Mouse (Mus musculus) stomach, embryonic 14.5 days (tissue): ENCODE measurements around the gene Pxn. TPM values are rescaled to one million over a fixed set of nuclear protein-coding genes. Genes with fewer than 3 reads are reported as not detected.
A peak's percentile ranks its signal among the peaks of the same experiment; 100 is the strongest.
"Not testable (repeated sequence)": the region's sequence is repeated elsewhere in the genome, so short reads cannot be mapped to it uniquely, and the experiment has no call there.

ENCODE experiments used
- ATAC-seq: fragments of 200-750 bp; cut with Nextera tagmentation; 2 replicates; pipeline ENCODE4 v1.8.0; 2017; ENCODE audit warnings: low read depth, moderate TSS enrichment; ENCODE audit not compliant: insufficient number of reproducible peaks, insufficient read depth, low FRiP score
- H3K27ac ChIP-seq: fragments of 300-500 bp; sonication (generic); 2 replicates; pipeline ENCODE4 v1.5.1; 2014; ENCODE audit warnings: mild to moderate bottlenecking, low read length, moderate library complexity, mixed read lengths
- H3K27me3 ChIP-seq: fragments of 300-500 bp; sonication (generic); 2 replicates; pipeline ENCODE4 v1.6.1; 2014; ENCODE audit warnings: low read length, control low read depth, mixed read lengths; ENCODE audit not compliant: control insufficient read depth, insufficient read depth
- H3K36me3 ChIP-seq: fragments of 300-500 bp; sonication (generic); 2 replicates; pipeline ENCODE4 v1.6.1; 2014; ENCODE audit warnings: mild to moderate bottlenecking, control low read depth, low read length, moderate library complexity, mixed read lengths; ENCODE audit not compliant: control insufficient read depth, insufficient read depth
- H3K4me1 ChIP-seq: fragments of 300-500 bp; sonication (generic); 2 replicates; pipeline ENCODE4 v1.6.1; 2014; ENCODE audit warnings: low read length, control low read depth, mixed read lengths; ENCODE audit not compliant: control insufficient read depth, insufficient read depth
- H3K4me2 ChIP-seq: fragments of 300-500 bp; sonication (generic); replicated peaks from 2 replicates; pipeline ENCODE4 v1.6.1; 2014; ENCODE audit warnings: low read depth, low read length, control low read depth
- H3K4me3 ChIP-seq: fragments of 300-500 bp; sonication (generic); 2 replicates; pipeline ENCODE4 v1.5.1; 2014; ENCODE audit warnings: low read depth, low read length, control low read depth
- H3K9ac ChIP-seq: fragments of 300-500 bp; sonication (generic); replicated peaks from 2 replicates; pipeline ENCODE4 v1.6.1; 2014; ENCODE audit warnings: low read depth, mild to moderate bottlenecking, control low read depth, low read length, moderate library complexity, mixed read lengths
- H3K9me3 ChIP-seq: fragments of 300-500 bp; sonication (generic); 2 replicates; pipeline ENCODE4 v1.6.1; 2016; ENCODE audit warnings: low read depth, low read length, control low read depth; ENCODE audit not compliant: control insufficient read depth
- WGBS: fragments of 180-500 bp; shearing (Covaris S2); extraction: QIAGEN DNeasy Blood & Tissue Kit; methylation state at CpG from one replicate; pipeline ENCODE4 v1.1.7; 2014; 5-methylcytosine and 5-hydroxymethylcytosine counted together
- polyA plus RNA-seq: library from polyadenylated mRNA; unstranded; fragments of >200 nt; fragmentation: Nextera tagmentation; extraction: Ambion mirVana; gene quantifications from 2 replicates; pipeline ENCODE4 v1.2.1, GENCODE M21; 2014

Pxn gene
- polyA plus RNA-seq, 1 experiment from 2014 or later = 15.9 TPM

DNA sequence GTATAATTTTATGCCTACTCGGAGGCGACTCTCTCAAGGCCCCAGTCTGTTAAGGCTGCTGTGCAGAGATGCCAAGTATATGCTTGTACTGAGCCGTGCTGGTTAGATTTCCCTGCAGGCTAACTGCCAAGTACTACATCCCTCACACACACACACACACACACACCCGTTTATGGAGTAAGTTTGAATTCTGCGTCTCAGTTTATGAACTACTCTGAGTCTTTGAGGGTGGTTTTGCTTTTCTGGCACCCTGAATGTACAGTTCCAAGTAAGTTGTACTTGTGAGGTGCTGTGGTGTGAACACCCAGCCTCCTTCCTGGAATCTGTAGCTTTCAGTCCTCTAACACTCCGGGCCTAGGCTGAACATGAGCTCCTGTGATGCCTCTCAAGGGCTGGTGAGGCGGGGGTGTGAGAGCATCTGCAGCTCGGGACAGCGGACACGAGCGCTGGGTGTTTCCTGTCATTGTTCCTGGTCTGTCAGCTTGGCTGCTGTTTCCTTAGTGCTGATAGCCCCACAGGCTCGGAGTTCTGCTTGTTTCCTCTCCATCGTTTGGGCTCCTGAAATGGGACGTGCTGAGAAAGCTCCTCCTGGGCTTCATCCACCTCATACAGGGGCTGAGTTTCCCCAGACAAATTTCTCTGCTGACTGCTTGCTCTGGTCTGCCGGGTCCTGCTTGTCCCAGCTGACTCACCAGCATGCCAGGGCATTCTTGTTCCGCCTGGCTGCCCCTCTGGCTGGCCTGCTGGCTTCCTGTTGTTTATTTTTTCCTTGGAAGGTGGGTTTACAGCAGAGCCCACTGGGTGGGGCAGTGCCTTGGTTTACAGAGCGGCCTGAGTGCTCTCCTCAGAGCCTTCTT, 66.4 kb downstream of the Pxn start:
- no peaks in the 10 kb centered on the region for H3K9me3 ChIP-seq

GRCm38 (mm10) chr5:115574992-115575391, 68.5 kb downstream of the Pxn start:
- Histone ChIP-seq H3K36me3 (peaks cover 70% of the 10 kb centered on the region), H3K4me2 (no peak overlapping the region), H3K9me3 (no peaks in the 10 kb centered on the region), H3K4me1 (no peaks in the 10 kb centered on the region), H3K4me3 (no peak overlapping the region), H3K9ac (no peak overlapping the region), H3K27me3 (no peaks in the 10 kb centered on the region), H3K27ac (no peak overlapping the region)
- WGBS = 87% methylated on average over 8 of the region's 8 CpGs
- no peak for ATAC-seq

More for the DNA sequence above, 66.4 kb downstream of the Pxn start:
- no peak for ATAC-seq
- Histone ChIP-seq H3K4me1 (no peaks in the 10 kb centered on the region), H3K4me2 (no peak overlapping the region), H3K27me3 (no peaks in the 10 kb centered on the region), H3K36me3 (peaks cover 50% of the 10 kb centered on the region), H3K9ac (no peak overlapping the region), H3K4me3 (no peak overlapping the region), H3K27ac (peak overlapping the region; percentile 58; the same call in 1 of the 2 replicates)
- WGBS = 58% methylated on average over 17 of the region's 17 CpGs

- peaks cover 80% of the 10 kb centered on the region for H3K36me3 ChIP-seq
- not testable (repeated sequence) for H3K27ac ChIP-seq, ATAC-seq, H3K9ac ChIP-seq, H3K9me3 ChIP-seq, H3K4me2 ChIP-seq, H3K27me3 ChIP-seq, H3K4me1 ChIP-seq, H3K4me3 ChIP-seq
- 94% methylated on average over 4 of the region's 4 CpGs for WGBS
Measured at GRCm38 (mm10) chr5:115577686-115578085, 71.2 kb downstream of the Pxn start.

- peaks cover 6% of the 10 kb centered on the region; the same call in 1 of the 2 replicates for H3K9me3 ChIP-seq
- H3K36me3 ChIP-seq = peaks cover 92% of the 10 kb centered on the region
- WGBS = 91% methylated on average over 14 of the region's 14 CpGs
- ATAC-seq = no peak; the same call in 1 of the 2 replicates
- H3K4me3 ChIP-seq = no peak overlapping the region
- no peak overlapping the region for H3K4me2 ChIP-seq
- no peak overlapping the region for H3K27ac ChIP-seq
- no peak overlapping the region for H3K9ac ChIP-seq
- no peaks in the 10 kb centered on the region for H3K4me1 ChIP-seq
- no peaks in the 10 kb centered on the region for H3K27me3 ChIP-seq
Measured at GRCm38 (mm10) chr5:115578922-115579321, 72.4 kb downstream of the Pxn start.

DNA sequence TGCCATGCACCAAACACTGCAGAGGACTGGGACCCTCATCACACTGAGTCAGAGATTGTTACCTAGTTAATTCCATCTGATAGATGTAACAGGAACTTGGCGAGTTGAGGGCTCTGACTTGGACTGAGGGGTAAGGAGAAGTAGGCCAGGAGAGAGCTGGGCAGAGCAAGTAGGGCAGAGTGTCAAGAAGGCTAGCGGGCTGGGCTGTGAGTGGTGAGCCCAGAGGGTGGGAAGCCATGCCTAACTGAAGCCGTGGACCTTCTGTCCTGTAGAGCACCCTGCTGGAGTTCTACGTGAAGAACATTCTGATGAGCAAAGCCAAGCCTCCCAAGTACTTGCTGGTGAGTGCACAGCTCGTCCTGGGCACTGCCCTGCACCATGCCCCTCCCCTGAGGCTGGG, 72.9 kb downstream of the Pxn start:
- Histone ChIP-seq H3K4me2 (no peak overlapping the region), H3K4me3 (no peak overlapping the region), H3K27ac (no peak overlapping the region), H3K36me3 (peaks cover 89% of the 10 kb centered on the region), H3K4me1 (no peaks in the 10 kb centered on the region), H3K9me3 (peaks cover 6% of the 10 kb centered on the region; the same call in 1 of the 2 replicates), H3K9ac (no peak overlapping the region), H3K27me3 (no peaks in the 10 kb centered on the region)
- WGBS = 84% methylated on average over 5 of the region's 5 CpGs
- no peak for ATAC-seq

- ATAC-seq = peak; percentile 64; the same call in 1 of the 2 replicates
- H3K27ac ChIP-seq = no peak overlapping the region
- H3K4me2 ChIP-seq = no peak overlapping the region
- H3K4me3 ChIP-seq = no peak overlapping the region
- no peak overlapping the region for H3K9ac ChIP-seq
- no peaks in the 10 kb centered on the region for H3K27me3 ChIP-seq
- peaks cover 87% of the 10 kb centered on the region for H3K36me3 ChIP-seq
- no peaks in the 10 kb centered on the region for H3K4me1 ChIP-seq
- WGBS = 73% methylated on average over 14 of the region's 14 CpGs
- H3K9me3 ChIP-seq = peaks cover 6% of the 10 kb centered on the region; the same call in 1 of the 2 replicates
Measured at GRCm38 (mm10) chr5:115580229-115581001, 73.9 kb downstream of the Pxn start.

GRCm38 (mm10) chr5:115581662-115582061, 75.2 kb downstream of the Pxn start:
- no peak for ATAC-seq
- Histone ChIP-seq H3K9ac (no peak overlapping the region), H3K27me3 (no peaks in the 10 kb centered on the region), H3K4me2 (no peak overlapping the region), H3K4me1 (no peaks in the 10 kb centered on the region), H3K4me3 (no peak overlapping the region), H3K9me3 (peaks cover 6% of the 10 kb centered on the region; the same call in 1 of the 2 replicates), H3K27ac (no peak overlapping the region), H3K36me3 (peaks cover 90% of the 10 kb centered on the region)
- WGBS = 90% methylated on average over 9 of the region's 9 CpGs

GRCm38 (mm10) chr5:115585616-115586015, 79.1 kb downstream of the Pxn start:
- Histone ChIP-seq H3K27ac (no peak overlapping the region), H3K9me3 (peaks cover 6% of the 10 kb centered on the region; the same call in 1 of the 2 replicates), H3K36me3 (peaks cover 85% of the 10 kb centered on the region), H3K4me1 (no peaks in the 10 kb centered on the region), H3K9ac (no peak overlapping the region), H3K4me2 (no peak overlapping the region), H3K4me3 (no peak overlapping the region), H3K27me3 (no peaks in the 10 kb centered on the region)
- no peak for ATAC-seq
- 84% methylated on average over 12 of the region's 12 CpGs for WGBS
